Mouse (Mus musculus) spleen, adult 18-20 months (tissue): Measurements from ENCODE around the gene Ppp1r27.

Experiments
- DNase-seq, 2 experiments: peaks; one replicate each; pipeline ENCODE4 v3.0.0; 2022; ENCODE audit warnings: mixed read lengths in 2 of 2

The Ppp1r27 gene

GRCm38 (mm10) chr11:120510375-120511030, 40.4 kb downstream of the Ppp1r27 start:
- no peak for DNase-seq

- no peak for DNase-seq
Observed at GRCm38 (mm10) chr11:120509940-120510339, 41.0 kb downstream of the Ppp1r27 start.

GRCm38 (mm10) chr11:120508290-120508870, 42.6 kb downstream of the Ppp1r27 start:
- no peak for DNase-seq

- no peak for DNase-seq
Observed at GRCm38 (mm10) chr11:120507611-120508289, 43.2 kb downstream of the Ppp1r27 start.

- no peak for DNase-seq
Observed at GRCm38 (mm10) chr11:120506899-120507298, 44.0 kb downstream of the Ppp1r27 start.

- DNase-seq = no peak
Observed at GRCm38 (mm10) chr11:120505661-120506060, 45.3 kb downstream of the Ppp1r27 start.

GRCm38 (mm10) chr11:120501701-120502100, 49.2 kb downstream of the Ppp1r27 start:
- DNase-seq = no peak

GRCm38 (mm10) chr11:120501018-120501417, 49.9 kb downstream of the Ppp1r27 start:
- no peak for DNase-seq

- no peak for DNase-seq
Observed at GRCm38 (mm10) chr11:120500357-120500756, 50.6 kb downstream of the Ppp1r27 start.
